Mouse (Mus musculus) intestine, embryonic 16.5 days (tissue): ENCODE data around the gene Tenm1. TPM values are rescaled to one million over a fixed set of nuclear protein-coding genes. Genes with fewer than 3 reads are reported as not detected.

Source experiments
- ATAC-seq: fragments of 200-750 bp; cut with Nextera tagmentation; 2 replicates; pipeline ENCODE4 v1.8.0; 2017; ENCODE audit warnings: moderate TSS enrichment, moderate library complexity
- H3K27ac ChIP-seq: fragments of 300-500 bp; sonication (generic); 2 replicates; pipeline ENCODE4 v1.5.1; 2014; ENCODE audit warnings: mild to moderate bottlenecking, low read length
- H3K27me3 ChIP-seq: fragments of 300-500 bp; sonication (generic); replicated peaks from 2 replicates; pipeline ENCODE4 v1.6.1; 2014; ENCODE audit warnings: low read length, control low read depth, mixed read lengths; ENCODE audit not compliant: control insufficient read depth, insufficient read depth
- H3K36me3 ChIP-seq: fragments of 300-500 bp; sonication (generic); 2 replicates; pipeline ENCODE4 v1.6.1; 2014; ENCODE audit warnings: low read length, control low read depth; ENCODE audit not compliant: control insufficient read depth, insufficient read depth
- H3K4me1 ChIP-seq: fragments of 300-500 bp; sonication (generic); 2 replicates; pipeline ENCODE4 v1.6.1; 2014; ENCODE audit warnings: low read length, control low read depth, mixed read lengths; ENCODE audit not compliant: control insufficient read depth, insufficient read depth
- H3K4me2 ChIP-seq: fragments of 300-500 bp; sonication (generic); 2 replicates; pipeline ENCODE4 v1.6.1; 2014; ENCODE audit warnings: low read depth, low read length, control low read depth
- H3K4me3 ChIP-seq: fragments of 300-500 bp; sonication (generic); 2 replicates; pipeline ENCODE4 v1.5.1; 2014; ENCODE audit warnings: mild to moderate bottlenecking, low read length
- H3K9ac ChIP-seq: fragments of 300-500 bp; sonication (generic); 2 replicates; pipeline ENCODE4 v1.6.1; 2014; ENCODE audit warnings: low read depth, low read length
- H3K9me3 ChIP-seq: fragments of 300-500 bp; sonication (generic); 2 replicates; pipeline ENCODE4 v1.6.1; 2016; ENCODE audit warnings: low read length, control low read depth; ENCODE audit not compliant: control insufficient read depth
- WGBS: fragments of 180-500 bp; shearing (Covaris S2); extraction: QIAGEN DNeasy Blood & Tissue Kit; methylation state at CpG from one replicate; pipeline ENCODE4 v1.1.7; 2014; 5-methylcytosine and 5-hydroxymethylcytosine counted together
- polyA plus RNA-seq: library from polyadenylated mRNA; unstranded; fragments of >200 nt; fragmentation: Nextera tagmentation; extraction: Ambion mirVana; gene quantifications from 2 replicates; pipeline ENCODE4 v1.2.1, GENCODE M21; 2015

Gene Tenm1
- polyA plus RNA-seq: 0.40 and 0.59 TPM in 2 replicates

- WGBS: 19% methylated on average over 22 of the region's 22 CpGs
- ATAC-seq: peak; percentile 76
- H3K4me2 ChIP-seq: peak within 1 kb of the TSS; percentile 59
Measured at GRCm38 (mm10) chrX:43428855-43429263, at the start of gene Tenm1. TSS of gene Tenm1 (minus strand) at chrX:43429126.

GRCm38 (mm10) chrX:43467311-43467710 is 38.4 kb upstream of the Tenm1 start:
- Histone ChIP-seq H3K4me3 (no peak overlapping the region), H3K4me2 (no peak overlapping the region), H3K36me3 (no peaks in the 10 kb centered on the region), H3K9ac (no peak overlapping the region), H3K4me1 (no peaks in the 10 kb centered on the region), H3K27me3 (no peaks in the 10 kb centered on the region), H3K27ac (no peak overlapping the region), H3K9me3 (no peaks in the 10 kb centered on the region)
- ATAC-seq: no peak

More at GRCm38 (mm10) chrX:43428855-43429263, at the start of gene Tenm1:
- Histone ChIP-seq H3K4me1 (no peaks in the 10 kb centered on the region), H3K27me3 (no peaks in the 10 kb centered on the region), H3K36me3 (no peaks in the 10 kb centered on the region), H3K9ac (peak within 1 kb of the TSS; percentile 30; the same call in 1 of the 2 replicates), H3K9me3 (no peaks in the 10 kb centered on the region), H3K4me3 (peak within 1 kb of the TSS; percentile 45), H3K27ac (no peak within 1 kb of the TSS)

GRCm38 (mm10) chrX:43430581-43430980 is 1.7 kb upstream of the Tenm1 start:
- H3K4me1 ChIP-seq: no peaks in the 10 kb centered on the region
- H3K9ac ChIP-seq: 0 out of 2 replicates have a peak overlapping the region, but pooled peaks have one; percentile 30
- no peaks in the 10 kb centered on the region for H3K9me3 ChIP-seq
- H3K36me3 ChIP-seq: no peaks in the 10 kb centered on the region
- H3K27ac ChIP-seq: no peak overlapping the region
- peak; percentile 66 for ATAC-seq
- no peaks in the 10 kb centered on the region for H3K27me3 ChIP-seq
- WGBS: 9% methylated on average over 11 of the region's 11 CpGs
- peak overlapping the region; percentile 45 for H3K4me3 ChIP-seq
- H3K4me2 ChIP-seq: peak overlapping the region; percentile 59

GRCm38 (mm10) chrX:43429982-43430531 is 1.1 kb upstream of the Tenm1 start:
- ATAC-seq: peak; percentile 57

GRCm38 (mm10) chrX:43429337-43429736 is 411 bp upstream of the Tenm1 start:
- no peaks in the 10 kb centered on the region for H3K4me1 ChIP-seq
- no peaks in the 10 kb centered on the region for H3K36me3 ChIP-seq
- H3K4me2 ChIP-seq: peak overlapping the region; percentile 59
- H3K27me3 ChIP-seq: no peaks in the 10 kb centered on the region
- ATAC-seq: 0 out of 2 replicates have a peak, but pooled peaks have one; percentile 31
- H3K4me3 ChIP-seq: peak overlapping the region; percentile 45
- no peaks in the 10 kb centered on the region for H3K9me3 ChIP-seq
- H3K27ac ChIP-seq: no peak overlapping the region
- no peak overlapping the region for H3K9ac ChIP-seq
- WGBS: 20% methylated on average over 12 of the region's 12 CpGs

More at GRCm38 (mm10) chrX:43429982-43430531, 1.1 kb upstream of the Tenm1 start:
- H3K4me3 ChIP-seq: peak overlapping the region; percentile 45
- peak overlapping the region; percentile 59 for H3K4me2 ChIP-seq
- 15% methylated on average over 25 of the region's 25 CpGs for WGBS
- peak overlapping the region; percentile 30; the same call in 1 of the 2 replicates for H3K9ac ChIP-seq
- H3K4me1 ChIP-seq: no peaks in the 10 kb centered on the region
- no peaks in the 10 kb centered on the region for H3K27me3 ChIP-seq
- H3K27ac ChIP-seq: no peak overlapping the region
- H3K36me3 ChIP-seq: no peaks in the 10 kb centered on the region
- H3K9me3 ChIP-seq: no peaks in the 10 kb centered on the region

GRCm38 (mm10) chrX:43427961-43428365 is 963 bp downstream of the Tenm1 start:
- WGBS: 10% methylated on average over 12 of the region's 12 CpGs
- peak overlapping the region; percentile 45 for H3K4me3 ChIP-seq
- H3K27ac ChIP-seq: no peak overlapping the region
- H3K27me3 ChIP-seq: no peaks in the 10 kb centered on the region
- H3K9ac ChIP-seq: no peak overlapping the region
- H3K9me3 ChIP-seq: no peaks in the 10 kb centered on the region
- H3K36me3 ChIP-seq: no peaks in the 10 kb centered on the region
- H3K4me1 ChIP-seq: no peaks in the 10 kb centered on the region
- 0 out of 2 replicates have a peak, but pooled peaks have one; percentile 19 for ATAC-seq
- peak overlapping the region; percentile 59 for H3K4me2 ChIP-seq

- Histone ChIP-seq H3K9ac (no peak overlapping the region), H3K4me2 (no peak overlapping the region; the same call in 1 of the 2 replicates), H3K4me3 (no peak overlapping the region; the same call in 1 of the 2 replicates), H3K9me3 (no peaks in the 10 kb centered on the region), H3K27ac (no peak overlapping the region), H3K4me1 (no peaks in the 10 kb centered on the region), H3K36me3 (no peaks in the 10 kb centered on the region), H3K27me3 (no peaks in the 10 kb centered on the region)
- ATAC-seq: no peak
- 24% methylated on average over 10 of the region's 10 CpGs for whole genome bisulfite sequencing
Measured at GRCm38 (mm10) chrX:43427111-43427510, 1.8 kb downstream of the Tenm1 start.

- Histone ChIP-seq H3K27ac (no peak overlapping the region), H3K4me2 (no peak overlapping the region), H3K9ac (no peak overlapping the region), H3K27me3 (no peaks in the 10 kb centered on the region), H3K4me1 (no peaks in the 10 kb centered on the region), H3K9me3 (no peaks in the 10 kb centered on the region), H3K4me3 (no peak overlapping the region), H3K36me3 (no peaks in the 10 kb centered on the region)
- WGBS: 75% methylated on average over 3 of the region's 3 CpGs
- no peak for ATAC-seq
Measured at GRCm38 (mm10) chrX:43397957-43398356, 31.0 kb downstream of the Tenm1 start.

GRCm38 (mm10) chrX:43388106-43388505 is 40.8 kb downstream of the Tenm1 start:
- 73% methylated on average over 5 of the region's 5 CpGs for WGBS
- no peaks in the 10 kb centered on the region for H3K36me3 ChIP-seq
- H3K9me3 ChIP-seq: no peaks in the 10 kb centered on the region
- ATAC-seq: peak; percentile 53
- H3K4me3 ChIP-seq: no peak overlapping the region
- H3K4me1 ChIP-seq: no peaks in the 10 kb centered on the region
- H3K27ac ChIP-seq: no peak overlapping the region
- H3K9ac ChIP-seq: no peak overlapping the region
- H3K4me2 ChIP-seq: no peak overlapping the region
- no peaks in the 10 kb centered on the region for H3K27me3 ChIP-seq
